Mouse (Mus musculus) erythroblast, embryonic 14.5 days (primary cell): ENCODE results near the gene Cblc.

ENCODE experiments used
- GATA1 ChIP-seq: IDR thresholded peaks from 2 replicates; pipeline ENCODE4 v1.6.1; 2012; ENCODE audit warnings: low read length, inconsistent platforms, mixed read lengths
- TAL1 ChIP-seq: IDR thresholded peaks from 3 replicates; pipeline ENCODE4 v1.6.1; 2012; ENCODE audit warnings: low read length, inconsistent platforms, mixed read lengths

DNA sequence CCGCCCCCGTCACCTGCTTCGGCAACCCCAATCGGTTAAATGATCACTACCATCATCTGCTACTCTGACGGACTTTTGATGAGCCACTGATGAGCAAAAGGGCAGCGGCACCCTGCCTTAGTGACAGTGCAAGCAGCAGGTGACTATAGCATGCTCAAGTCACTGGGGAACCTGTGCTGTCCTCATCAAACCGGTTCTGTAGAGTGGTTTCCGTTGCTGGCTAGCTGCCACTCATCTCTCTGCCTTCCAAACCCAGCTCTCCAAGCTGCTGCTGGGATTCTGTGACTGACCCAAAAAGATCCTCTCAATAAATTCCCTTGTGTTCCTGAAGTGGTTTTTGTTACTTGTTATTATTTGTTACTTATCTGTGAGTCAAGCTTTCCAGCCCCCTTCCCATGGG, 18.0 kb downstream of the Cblc start:
- no peak for TF ChIP-seq TAL1
- no peak for TF ChIP-seq GATA1
